In the genomic region with DNA sequence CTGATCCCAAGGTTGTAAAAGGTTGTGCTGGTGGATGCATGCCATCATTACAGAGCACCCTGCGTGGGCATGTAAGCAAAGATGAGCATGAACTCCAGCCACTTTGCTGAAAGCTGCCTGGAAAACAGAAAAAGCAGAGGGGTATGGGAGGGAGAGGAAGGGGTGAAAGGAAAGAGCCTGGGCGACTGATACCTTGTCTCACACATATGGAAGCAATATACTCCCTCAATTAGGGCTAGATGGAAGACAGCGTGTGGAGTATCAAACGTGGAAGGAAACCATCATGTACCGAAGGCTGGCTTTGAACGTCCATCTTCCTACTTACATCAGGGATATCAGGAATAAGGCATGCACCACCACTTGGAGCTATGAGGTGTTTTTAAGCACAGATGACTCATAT, we compare ENCODE assay signal across 18 mouse cellular contexts. TPM values are rescaled to one million over a fixed set of nuclear protein-coding genes. Genes with fewer than 3 reads are reported as not detected.
DNase-seq lines count a peak whose midpoint lies in the region; ATAC-seq lines count a peak whose summit lies in the region.
"Had no signal": no experiment of that assay in that cellular context is flagged by ENCODE, and none has a peak within 500 bp of the region (broad histone marks: within the 10 kb centered on the region; RNA-seq: fewer than 3 reads in every experiment).

No protein-coding gene starts in this region.

- WGBS in hindbrain, embryonic 13.5 days = 81% methylated on average over 6 of the region's 6 CpGs
- 69% methylated on average over 6 of the region's 6 CpGs for WGBS in hindbrain, embryonic 11.5 days
- 78% methylated on average over 6 of the region's 6 CpGs for WGBS in neural tube, embryonic 12.5 days
- 83% methylated on average over 6 of the region's 6 CpGs for WGBS in neural tube, embryonic 15.5 days

- H3K4me1 ChIP-seq in hindbrain, embryonic 13.5 days (replicated peaks) = peaks cover 25% of the 10 kb centered on the region
- H3K4me1 ChIP-seq in hindbrain, embryonic 11.5 days (replicated peaks; ENCODE audit: control insufficient read depth, insufficient read depth, low read length) = no peaks in the 10 kb centered on the region
- H3K4me1 ChIP-seq in neural tube, embryonic 12.5 days = peaks cover 1% of the 10 kb centered on the region; the same call in 1 of the 2 replicates
- H3K4me1 ChIP-seq in neural tube, embryonic 15.5 days = peaks cover 21% of the 10 kb centered on the region

- H3K27me3 ChIP-seq in hindbrain, embryonic 13.5 days = no peaks in the 10 kb centered on the region
- no peaks in the 10 kb centered on the region for H3K27me3 ChIP-seq in hindbrain, embryonic 11.5 days (ENCODE audit: control insufficient read depth, insufficient read depth, low read length)
- H3K27me3 ChIP-seq in neural tube, embryonic 12.5 days (replicated peaks) = no peaks in the 10 kb centered on the region
- H3K27me3 ChIP-seq in neural tube, embryonic 15.5 days (replicated peaks) = no peaks in the 10 kb centered on the region
- H3K27me3 ChIP-seq: embryonic facial prominence, embryonic 12.5 days; forebrain, embryonic 15.5 days; heart, embryonic 13.5 days; hindbrain, embryonic 15.5 days; Patski had no signal

- H3K9me3 ChIP-seq in hindbrain, embryonic 13.5 days = no peaks in the 10 kb centered on the region
- H3K9me3 ChIP-seq in hindbrain, embryonic 11.5 days (ENCODE audit: control insufficient read depth, low read length) = no peaks in the 10 kb centered on the region
- H3K9me3 ChIP-seq in neural tube, embryonic 12.5 days = no peaks in the 10 kb centered on the region
- no peaks in the 10 kb centered on the region for H3K9me3 ChIP-seq in neural tube, embryonic 15.5 days (replicated peaks)
- H3K9me3 ChIP-seq: embryonic facial prominence, embryonic 12.5 days; forebrain, embryonic 15.5 days; heart, embryonic 13.5 days; hindbrain, embryonic 15.5 days had no signal

- H3K9ac ChIP-seq in hindbrain, embryonic 13.5 days = no peak overlapping the region
- H3K9ac ChIP-seq in hindbrain, embryonic 11.5 days (ENCODE audit: low read depth, low read length) = no peak overlapping the region
- no peak overlapping the region for H3K9ac ChIP-seq in neural tube, embryonic 12.5 days
- H3K9ac ChIP-seq in neural tube, embryonic 15.5 days (replicated peaks) = no peak overlapping the region
- H3K9ac ChIP-seq: embryonic facial prominence, embryonic 12.5 days; forebrain, embryonic 15.5 days; heart, embryonic 13.5 days; hindbrain, embryonic 15.5 days had no signal

- H3K4me3 ChIP-seq in hindbrain, embryonic 13.5 days = no peak overlapping the region
- no peak overlapping the region for H3K4me3 ChIP-seq in hindbrain, embryonic 11.5 days (ENCODE audit: low read depth, low read length)
- no peak overlapping the region for H3K4me3 ChIP-seq in neural tube, embryonic 12.5 days
- H3K4me3 ChIP-seq in neural tube, embryonic 15.5 days (replicated peaks) = no peak overlapping the region
- H3K4me3 ChIP-seq: embryonic facial prominence, embryonic 12.5 days; forebrain, embryonic 15.5 days; heart, embryonic 13.5 days; hindbrain, embryonic 15.5 days had no signal

- peak; percentile 51 for DNase-seq in embryo, embryonic 10 days (ENCODE audit: low spot score)
- no peak for DNase-seq in embryo, embryonic 9.5 days (ENCODE audit: extremely low spot score)
- no peak for DNase-seq in hindbrain, embryonic 11.5 days (ENCODE audit: low spot score)
- DNase-seq in thymus, postnatal 36 days = no peak
- DNase-seq: cerebellum, adult 2 months; cerebellum, postnatal 10 days; gastrocnemius, postnatal 36 days; heart, postnatal 36 days had no signal

- H3K4me2 ChIP-seq in hindbrain, embryonic 13.5 days = no peak overlapping the region
- no peak overlapping the region for H3K4me2 ChIP-seq in hindbrain, embryonic 11.5 days (replicated peaks; ENCODE audit: low read depth, low read length)
- H3K4me2 ChIP-seq in neural tube, embryonic 12.5 days (replicated peaks) = no peak overlapping the region
- no peak overlapping the region for H3K4me2 ChIP-seq in neural tube, embryonic 15.5 days
- H3K4me2 ChIP-seq: embryonic facial prominence, embryonic 12.5 days; forebrain, embryonic 15.5 days; heart, embryonic 13.5 days; hindbrain, embryonic 15.5 days had no signal

- no peaks in the 10 kb centered on the region for H3K36me3 ChIP-seq in hindbrain, embryonic 13.5 days
- H3K36me3 ChIP-seq in hindbrain, embryonic 11.5 days (ENCODE audit: control insufficient read depth, insufficient read depth, low read length) = no peaks in the 10 kb centered on the region
- no peaks in the 10 kb centered on the region for H3K36me3 ChIP-seq in neural tube, embryonic 12.5 days
- H3K36me3 ChIP-seq in neural tube, embryonic 15.5 days = no peaks in the 10 kb centered on the region
- H3K36me3 ChIP-seq: forebrain, embryonic 15.5 days; heart, embryonic 13.5 days; hindbrain, embryonic 15.5 days had no signal

- no peak for ATAC-seq in hindbrain, embryonic 13.5 days (ENCODE audit: low FRiP score)
- no peak for ATAC-seq in hindbrain, embryonic 11.5 days (ENCODE audit: low FRiP score)
- 0 out of 2 replicates have a peak, but pooled peaks have one; percentile 7 for ATAC-seq in neural tube, embryonic 12.5 days (ENCODE audit: low FRiP score, low read depth)
- no peak for ATAC-seq in neural tube, embryonic 15.5 days (ENCODE audit: low FRiP score)
- ATAC-seq: activated CD4-positive, CD25-positive, alpha-beta regulatory T cell, adult 4 months; forebrain, embryonic 15.5 days; intestine, embryonic 16.5 days; Patski had no signal

- H3K27ac ChIP-seq in hindbrain, embryonic 13.5 days = 0 out of 2 replicates have a peak overlapping the region, but pooled peaks have one; percentile 8
- no peak overlapping the region for H3K27ac ChIP-seq in hindbrain, embryonic 11.5 days (ENCODE audit: low read depth, low read length)
- H3K27ac ChIP-seq in neural tube, embryonic 12.5 days = no peak overlapping the region
- H3K27ac ChIP-seq in neural tube, embryonic 15.5 days (replicated peaks) = no peak overlapping the region
- H3K27ac ChIP-seq: embryonic facial prominence, embryonic 12.5 days; forebrain, embryonic 15.5 days; heart, embryonic 13.5 days; hindbrain, embryonic 15.5 days had no signal

RNA-seq across cellular contexts. Expression of a gene that starts 29.0 kb away (rescaled TPM):
- polyA plus RNA-seq in hindbrain, embryonic 13.5 days (2015; fragmentation: Nextera tagmentation; extraction: Ambion mirVana) = 17.4 and 18.8 TPM in 2 replicates
- polyA plus RNA-seq in hindbrain, embryonic 11.5 days (2014; fragmentation: Nextera tagmentation; extraction: Ambion mirVana) = 24.1 and 35.8 TPM in 2 replicates
- polyA plus RNA-seq in neural tube, embryonic 12.5 days (2016; fragmentation: Nextera tagmentation; extraction: Ambion mirVana) = 24.9 and 26.9 TPM in 2 replicates
- polyA plus RNA-seq in neural tube, embryonic 15.5 days (2015; fragmentation: Nextera tagmentation; extraction: Ambion mirVana) = 16.1 and 18.3 TPM in 2 replicates
